Mouse (Mus musculus): Measurements from ENCODE around the gene Spag7. TPM values are rescaled to one million over a fixed set of nuclear protein-coding genes. Genes with fewer than 3 reads are reported as not detected.
A peak's percentile ranks its signal among the peaks of the same experiment; 100 is the strongest.

The Spag7 gene
- total RNA-seq, 1 experiment: 74.5 TPM

DNA sequence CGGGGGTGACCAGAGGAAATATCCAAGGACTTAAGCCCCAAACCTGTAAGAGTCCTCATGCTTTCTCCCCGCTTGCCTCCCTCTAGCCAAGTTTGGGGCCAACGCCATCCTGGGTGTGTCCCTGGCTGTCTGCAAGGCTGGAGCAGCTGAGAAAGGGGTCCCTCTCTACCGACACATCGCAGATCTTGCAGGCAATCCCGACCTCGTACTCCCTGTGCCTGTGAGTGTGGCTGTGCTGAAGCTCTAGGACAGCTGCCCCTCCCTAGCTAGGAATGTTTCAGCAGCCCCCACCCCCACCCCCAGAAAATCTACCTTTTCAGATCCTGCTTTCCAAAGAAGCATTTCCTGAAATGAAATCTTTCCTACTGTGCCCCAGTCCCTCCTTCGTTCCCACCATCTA, 10.3 kb downstream of the Spag7 start:
- TF ChIP-seq ZNF384 (IDR thresholded peaks at IDR 0.05; ENCODE audit: low read depth, low read length) (no peak), ZC3H11A (IDR thresholded peaks at IDR 0.05; ENCODE audit: borderline replicate concordance, low read depth, low read length) (no peak), CHD2 (IDR thresholded peaks at IDR 0.05; ENCODE audit: low read depth, low read length) (no peak), MAFK (IDR thresholded peaks at IDR 0.05; ENCODE audit: insufficient read depth, low read depth, low read length) (no peak), HCFC1 (IDR thresholded peaks at IDR 0.05; ENCODE audit: borderline replicate concordance, insufficient read depth, low read length) (no peak)
- Histone ChIP-seq H3K9ac (ENCODE audit: insufficient read depth, low read depth, low read length, poor library complexity, severe bottlenecking) (peak overlapping the region; percentile 27; the same call in 1 of the 2 replicates), H3K27ac (ENCODE audit: insufficient read depth, low read depth, low read length, poor library complexity, severe bottlenecking) (no peak overlapping the region), H3K9me3 (ENCODE audit: control insufficient read depth, insufficient read depth, low read depth, low read length) (no peaks in the 10 kb centered on the region), H3K4me3 (ENCODE audit: insufficient read depth in 1 of 2, low read depth in 1 of 2, low read length in 2 of 2, poor library complexity in 1 of 2, severe bottlenecking in 1 of 2) (no peak overlapping the region), H3K36me3 (ENCODE audit: control insufficient read depth, insufficient read depth, low read length, poor library complexity, severe bottlenecking) (peaks cover 14% of the 10 kb centered on the region), H3K4me1 (ENCODE audit: control insufficient read depth in 2 of 2, insufficient read depth in 2 of 2, low read length in 2 of 2, poor library complexity in 1 of 2) (peaks cover 8 to 25% of the 10 kb centered on the region in 2 experiments; a peak in 3 of 4 replicates)
- in situ Hi-C loops (cut with MboI; ENCODE audit: low sequenced_read_pairs in 2 of 2, unreplicated experiment in 2 of 2): no loop called here
- no peak for DNase-seq (ENCODE audit: low read depth, low spot score)

DNA sequence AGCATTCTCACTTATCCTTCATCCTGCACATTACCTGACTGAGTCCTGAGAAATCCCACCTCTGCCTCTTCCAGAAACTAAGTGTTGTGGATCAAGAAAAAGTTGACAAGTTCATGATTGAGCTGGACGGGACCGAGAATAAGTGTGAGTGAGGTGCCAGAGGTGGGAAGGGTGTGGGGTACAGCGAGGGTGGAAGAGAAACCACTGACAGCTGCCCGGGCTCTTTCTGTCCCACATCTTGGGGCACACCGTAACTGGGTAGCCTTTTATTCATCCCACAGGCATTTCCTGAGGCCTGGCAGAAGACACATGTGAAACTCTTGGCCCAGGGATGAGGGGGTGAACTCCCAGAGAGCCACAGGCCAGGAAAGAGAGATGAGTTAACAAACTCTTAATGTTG, 10.7 kb downstream of the Spag7 start:
- no peak for DNase-seq (ENCODE audit: low read depth, low spot score)
- Histone ChIP-seq H3K4me1 (ENCODE audit: control insufficient read depth in 2 of 2, insufficient read depth in 2 of 2, low read length in 2 of 2, poor library complexity in 1 of 2) (peaks cover 8 to 25% of the 10 kb centered on the region in 2 experiments; a peak in 3 of 4 replicates), H3K9me3 (ENCODE audit: control insufficient read depth, insufficient read depth, low read depth, low read length) (no peaks in the 10 kb centered on the region), H3K9ac (ENCODE audit: insufficient read depth, low read depth, low read length, poor library complexity, severe bottlenecking) (peak overlapping the region; percentile 27; the same call in 1 of the 2 replicates), H3K27ac (ENCODE audit: insufficient read depth, low read depth, low read length, poor library complexity, severe bottlenecking) (no peak overlapping the region), H3K36me3 (ENCODE audit: control insufficient read depth, insufficient read depth, low read length, poor library complexity, severe bottlenecking) (peaks cover 14% of the 10 kb centered on the region), H3K4me3 (ENCODE audit: insufficient read depth in 1 of 2, low read depth in 1 of 2, low read length in 2 of 2, poor library complexity in 1 of 2, severe bottlenecking in 1 of 2) (no peak overlapping the region)
- in situ Hi-C loops (cut with MboI; ENCODE audit: low sequenced_read_pairs in 2 of 2, unreplicated experiment in 2 of 2): no loop called here
- no peak for TF ChIP-seq ZC3H11A (IDR thresholded peaks at IDR 0.05; ENCODE audit: borderline replicate concordance, low read depth, low read length)
- TF ChIP-seq MAFK (IDR thresholded peaks at IDR 0.05; ENCODE audit: insufficient read depth, low read depth, low read length): no peak
- TF ChIP-seq HCFC1 (IDR thresholded peaks at IDR 0.05; ENCODE audit: borderline replicate concordance, insufficient read depth, low read length): no peak

DNA sequence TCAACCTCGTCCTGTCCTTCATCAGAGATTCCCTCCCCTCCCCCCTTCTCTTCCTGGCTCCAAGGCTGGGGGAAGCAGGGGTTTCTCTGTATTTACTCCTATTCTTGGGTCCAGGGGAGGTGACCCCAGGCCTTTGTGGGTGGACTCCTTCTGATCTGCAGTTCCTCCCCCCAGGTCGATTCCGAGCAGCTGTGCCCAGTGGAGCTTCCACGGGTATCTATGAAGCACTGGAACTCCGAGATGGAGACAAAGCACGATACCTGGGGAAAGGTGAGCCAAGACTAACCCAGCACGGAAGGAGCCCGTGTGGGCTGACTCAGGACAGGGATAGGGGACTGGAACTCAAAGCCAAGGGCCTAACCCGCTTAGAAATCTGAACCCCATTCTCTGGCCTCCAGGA, 11.2 kb downstream of the Spag7 start:
- TF ChIP-seq HCFC1 (IDR thresholded peaks at IDR 0.05; ENCODE audit: borderline replicate concordance, insufficient read depth, low read length) (no peak), MAFK (IDR thresholded peaks at IDR 0.05; ENCODE audit: insufficient read depth, low read depth, low read length) (no peak), ZNF384 (IDR thresholded peaks at IDR 0.05; ENCODE audit: low read depth, low read length) (no peak), CHD2 (IDR thresholded peaks at IDR 0.05; ENCODE audit: low read depth, low read length) (no peak), ZC3H11A (IDR thresholded peaks at IDR 0.05; ENCODE audit: borderline replicate concordance, low read depth, low read length) (no peak)
- no peak for DNase-seq (ENCODE audit: low read depth, low spot score)
- H3K4me1 ChIP-seq (ENCODE audit: control insufficient read depth in 2 of 2, insufficient read depth in 2 of 2, low read length in 2 of 2, poor library complexity in 1 of 2): peaks cover 8 to 25% of the 10 kb centered on the region in 2 experiments; a peak in 3 of 4 replicates
- H3K9ac ChIP-seq (ENCODE audit: insufficient read depth, low read depth, low read length, poor library complexity, severe bottlenecking): no peak overlapping the region; the same call in 1 of the 2 replicates
- peaks cover 16% of the 10 kb centered on the region for H3K36me3 ChIP-seq (ENCODE audit: control insufficient read depth, insufficient read depth, low read length, poor library complexity, severe bottlenecking)
- in situ Hi-C loops (cut with MboI; ENCODE audit: low sequenced_read_pairs in 2 of 2, unreplicated experiment in 2 of 2): no loop called here
- no peaks in the 10 kb centered on the region for H3K9me3 ChIP-seq (ENCODE audit: control insufficient read depth, insufficient read depth, low read depth, low read length)
- no peak overlapping the region for H3K4me3 ChIP-seq (ENCODE audit: insufficient read depth in 1 of 2, low read depth in 1 of 2, low read length in 2 of 2, poor library complexity in 1 of 2, severe bottlenecking in 1 of 2)
- no peak overlapping the region for H3K27ac ChIP-seq (ENCODE audit: insufficient read depth, low read depth, low read length, poor library complexity, severe bottlenecking)

GRCm38 (mm10) chr11:70657573-70657972, 11.6 kb downstream of the Spag7 start:
- H3K9me3 ChIP-seq (ENCODE audit: control insufficient read depth, insufficient read depth, low read depth, low read length): no peaks in the 10 kb centered on the region
- no peak for TF ChIP-seq CHD2 (IDR thresholded peaks at IDR 0.05; ENCODE audit: low read depth, low read length)
- TF ChIP-seq ZNF384 (IDR thresholded peaks at IDR 0.05; ENCODE audit: low read depth, low read length): no peak
- no peak for TF ChIP-seq ZC3H11A (IDR thresholded peaks at IDR 0.05; ENCODE audit: borderline replicate concordance, low read depth, low read length)
- no peak for TF ChIP-seq HCFC1 (IDR thresholded peaks at IDR 0.05; ENCODE audit: borderline replicate concordance, insufficient read depth, low read length)
- TF ChIP-seq MAFK (IDR thresholded peaks at IDR 0.05; ENCODE audit: insufficient read depth, low read depth, low read length): no peak
- H3K4me3 ChIP-seq (ENCODE audit: insufficient read depth in 1 of 2, low read depth in 1 of 2, low read length in 2 of 2, poor library complexity in 1 of 2, severe bottlenecking in 1 of 2): no peak overlapping the region
- no peak for DNase-seq (ENCODE audit: low read depth, low spot score)
- H3K36me3 ChIP-seq (ENCODE audit: control insufficient read depth, insufficient read depth, low read length, poor library complexity, severe bottlenecking): peaks cover 16% of the 10 kb centered on the region
- H3K4me1 ChIP-seq (ENCODE audit: control insufficient read depth in 2 of 2, insufficient read depth in 2 of 2, low read length in 2 of 2, poor library complexity in 1 of 2): peaks cover 8 to 25% of the 10 kb centered on the region in 2 experiments; a peak in 3 of 4 replicates
- in situ Hi-C loops (cut with MboI; ENCODE audit: low sequenced_read_pairs in 2 of 2, unreplicated experiment in 2 of 2): no loop called here
- H3K27ac ChIP-seq (ENCODE audit: insufficient read depth, low read depth, low read length, poor library complexity, severe bottlenecking): no peak overlapping the region
- no peak overlapping the region for H3K9ac ChIP-seq (ENCODE audit: insufficient read depth, low read depth, low read length, poor library complexity, severe bottlenecking)

GRCm38 (mm10) chr11:70656964-70657363, 12.3 kb downstream of the Spag7 start, which contains the start of gene Eno3:
Gene Eno3 (plus strand): TSS chr11:70657202.
- Histone ChIP-seq H3K9me3 (ENCODE audit: control insufficient read depth, insufficient read depth, low read depth, low read length) (no peaks in the 10 kb centered on the region), H3K36me3 (ENCODE audit: control insufficient read depth, insufficient read depth, low read length, poor library complexity, severe bottlenecking) (peaks cover 19% of the 10 kb centered on the region), H3K4me3 (ENCODE audit: insufficient read depth in 1 of 2, low read depth in 1 of 2, low read length in 2 of 2, poor library complexity in 1 of 2, severe bottlenecking in 1 of 2) (peak within 1 kb of the TSS; percentile 89 to 98), H3K27ac (ENCODE audit: insufficient read depth, low read depth, low read length, poor library complexity, severe bottlenecking) (peak within 1 kb of the TSS; percentile 83; the same call in 1 of the 2 replicates), H3K4me1 (ENCODE audit: control insufficient read depth in 2 of 2, insufficient read depth in 2 of 2, low read length in 2 of 2, poor library complexity in 1 of 2) (peaks cover 8 to 25% of the 10 kb centered on the region in 2 experiments; a peak in 3 of 4 replicates), H3K9ac (ENCODE audit: insufficient read depth, low read depth, low read length, poor library complexity, severe bottlenecking) (peak within 1 kb of the TSS; percentile 87)
- TF ChIP-seq HCFC1 (IDR thresholded peaks at IDR 0.05; ENCODE audit: borderline replicate concordance, insufficient read depth, low read length) (no peak), ZC3H11A (IDR thresholded peaks at IDR 0.05; ENCODE audit: borderline replicate concordance, low read depth, low read length) (no peak), CHD2 (IDR thresholded peaks at IDR 0.05; ENCODE audit: low read depth, low read length) (no peak), MAFK (IDR thresholded peaks at IDR 0.05; ENCODE audit: insufficient read depth, low read depth, low read length) (no peak), ZNF384 (IDR thresholded peaks at IDR 0.05; ENCODE audit: low read depth, low read length) (no peak)
- in situ Hi-C loops (cut with MboI; ENCODE audit: low sequenced_read_pairs in 2 of 2, unreplicated experiment in 2 of 2): no loop called here
- no peak for DNase-seq (ENCODE audit: low read depth, low spot score)
